Mouse (Mus musculus): ENCODE results near the gene E2f1.

DNA sequence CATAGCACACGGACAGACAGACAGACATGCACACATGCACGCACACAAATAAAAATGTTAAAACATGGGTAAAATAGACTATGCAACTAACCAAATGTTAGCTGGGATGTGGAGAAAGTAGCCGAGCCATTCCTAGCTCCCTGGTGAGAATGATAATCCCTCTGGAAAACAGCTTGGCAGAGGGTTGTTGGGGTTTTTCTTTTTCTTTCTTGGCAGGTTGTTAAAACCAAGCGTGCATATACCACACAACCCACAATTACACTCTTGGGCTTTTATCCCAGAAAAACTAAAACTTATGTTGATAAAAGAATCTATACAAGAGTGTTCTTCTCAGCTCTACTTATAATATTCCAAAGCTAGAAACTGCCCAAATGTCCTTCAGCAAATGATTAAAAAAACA, 19.4 kb upstream of the E2f1 start:
- TF ChIP-seq CTCF (conservative IDR thresholded peaks at IDR 0.05; ENCODE audit: low read length) (no peak), NANOG (IDR thresholded peaks at IDR 0.05; ENCODE audit: borderline replicate concordance, low read length) (no peak)

Measured in E14TG2a.4 (cell line).